Mouse (Mus musculus) heart, adult 2 months (tissue): Measurements from ENCODE around the gene Crtc3.

ENCODE experiments used
- CTCF ChIP-seq: fragments of 200-600 bp; IDR thresholded peaks from 2 replicates; pipeline ENCODE4 v1.8.1; 2022; ENCODE audit warnings: antibody characterized with exemption, mild to moderate bottlenecking, moderate library complexity
- EP300 ChIP-seq: fragments of 200-500 bp; IDR thresholded peaks from 2 replicates; pipeline ENCODE4 v1.6.1; 2011; ENCODE audit warnings: low read depth, low read length, control low read depth; ENCODE audit not compliant: insufficient read depth
- POLR2A ChIP-seq: fragments of 200-500 bp; IDR thresholded peaks from 2 replicates; pipeline ENCODE4 v1.6.1; 2011; ENCODE audit warnings: mild to moderate bottlenecking, low read depth, low read length, control low read depth; ENCODE audit not compliant: insufficient read depth

DNA sequence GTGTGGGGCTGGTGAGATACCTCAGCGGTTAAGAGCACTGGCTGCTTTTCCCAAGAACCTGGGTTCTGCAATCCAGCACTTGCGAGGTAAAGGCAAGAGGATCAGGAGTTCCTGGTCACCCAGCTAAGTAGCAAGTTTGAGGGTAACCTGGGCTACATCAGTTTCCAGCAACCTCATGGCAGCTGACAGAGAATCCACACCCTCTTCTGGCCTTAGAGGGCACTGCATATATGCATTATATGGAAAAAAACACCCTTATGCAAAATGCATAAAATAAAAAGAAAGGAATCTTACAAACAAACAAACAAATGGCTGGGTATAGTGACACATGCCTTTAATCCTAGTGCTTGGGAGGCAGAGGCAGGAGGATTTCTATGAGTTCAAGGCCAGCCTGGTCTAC is 55.0 kb downstream of the Crtc3 start:
- TF ChIP-seq CTCF = peak; percentile 44
- no peak for TF ChIP-seq POLR2A
- TF ChIP-seq EP300 = no peak
